Mouse (Mus musculus) A20 (cell line): ENCODE measurements at regions not wholly inside any gene's neighbourhood (a gene's known extent, or its start where the extent isn't known, plus 50 kb on each side); places are given as distances from the start of the nearest gene placed in this dataset.

ENCODE experiments used
- DNase-seq: peaks from one replicate; pipeline ENCODE4 v3.0.0-alpha.2; 2011; ENCODE audit warnings: low read depth, low spot score

- DNase-seq: no peak
These were observed 651.9 kb upstream of the Klhl1 start for GRCm38 (mm10) chr14:97170841-97171240.

DNA sequence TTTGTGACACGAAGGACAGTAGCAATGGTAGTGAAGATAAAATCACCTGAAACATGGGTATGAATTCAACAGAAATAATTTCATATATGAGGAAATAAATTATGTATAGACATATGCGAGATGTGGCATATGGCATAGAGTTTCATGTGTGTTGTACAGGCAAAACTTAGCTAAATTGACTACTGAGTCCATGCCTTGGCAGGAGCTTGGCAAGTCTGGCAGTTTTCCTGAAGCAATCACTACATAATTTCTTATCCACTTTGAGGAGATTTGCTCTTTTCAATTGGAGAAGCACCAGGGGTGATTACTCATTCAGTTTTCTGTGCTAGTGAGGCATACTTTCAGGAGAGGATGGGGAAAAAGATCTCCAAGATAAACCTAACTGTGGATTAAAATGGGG is 646.9 kb upstream of the Klhl1 start:
- DNase-seq: no peak

- peak; percentile 0 for DNase-seq
These were observed 630.2 kb upstream of the Klhl1 start for GRCm38 (mm10) chr14:97148997-97149653.

GRCm38 (mm10) chr14:97115918-97116635 is 597.2 kb upstream of the Klhl1 start:
- peak; percentile 1 for DNase-seq

DNA sequence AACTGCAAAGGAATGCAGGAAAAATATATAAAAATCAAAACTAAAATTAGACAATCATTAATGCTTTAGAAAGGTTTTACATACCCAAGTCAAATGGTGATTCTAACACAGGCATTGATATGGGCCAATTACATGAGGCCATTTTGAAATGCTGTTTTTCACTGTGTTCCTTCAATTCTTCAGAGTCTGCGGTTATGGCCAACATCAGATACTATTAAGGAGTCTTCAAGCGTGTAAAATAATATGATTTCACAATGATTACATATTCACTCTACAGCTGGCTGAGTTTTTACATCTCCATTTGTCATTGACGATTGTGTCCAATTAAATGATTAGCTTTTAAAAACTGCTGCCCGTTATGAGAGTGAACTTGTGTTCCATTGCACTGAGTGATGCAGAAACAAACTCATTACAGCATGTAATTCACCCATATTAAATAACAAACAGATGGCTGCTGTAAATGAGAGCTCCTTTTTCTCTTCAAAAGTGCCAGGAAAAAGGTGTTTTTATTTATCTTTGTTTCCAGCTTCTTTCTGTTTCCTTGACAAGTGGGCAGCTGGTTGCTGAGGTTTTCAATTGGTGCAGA is 582.3 kb upstream of the Klhl1 start:
- no peak for DNase-seq

GRCm38 (mm10) chr14:97093389-97093788 is 574.5 kb upstream of the Klhl1 start:
- no peak for DNase-seq

- DNase-seq: no peak
These were observed 570.0 kb upstream of the Klhl1 start for GRCm38 (mm10) chr14:97088863-97089262.

DNA sequence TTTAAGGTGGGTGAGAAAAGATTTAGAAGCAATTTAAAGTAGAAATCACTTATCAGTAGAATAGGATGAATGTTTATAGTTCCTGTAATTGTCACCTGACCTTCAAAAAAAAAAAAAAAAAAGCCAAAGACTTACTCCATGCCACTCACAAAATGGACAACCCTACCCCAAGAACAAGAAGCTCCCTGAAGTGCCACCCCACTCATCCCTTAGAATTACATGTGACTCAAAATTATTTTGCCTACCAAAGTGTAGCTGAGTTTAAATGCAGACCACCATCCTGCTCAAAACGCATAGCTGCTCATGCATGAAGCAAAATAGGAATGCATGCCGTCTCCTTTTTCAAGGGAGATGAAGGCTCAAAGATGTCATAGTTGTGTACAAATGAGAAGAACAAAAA is 568.4 kb upstream of the Klhl1 start:
- no peak for DNase-seq

DNA sequence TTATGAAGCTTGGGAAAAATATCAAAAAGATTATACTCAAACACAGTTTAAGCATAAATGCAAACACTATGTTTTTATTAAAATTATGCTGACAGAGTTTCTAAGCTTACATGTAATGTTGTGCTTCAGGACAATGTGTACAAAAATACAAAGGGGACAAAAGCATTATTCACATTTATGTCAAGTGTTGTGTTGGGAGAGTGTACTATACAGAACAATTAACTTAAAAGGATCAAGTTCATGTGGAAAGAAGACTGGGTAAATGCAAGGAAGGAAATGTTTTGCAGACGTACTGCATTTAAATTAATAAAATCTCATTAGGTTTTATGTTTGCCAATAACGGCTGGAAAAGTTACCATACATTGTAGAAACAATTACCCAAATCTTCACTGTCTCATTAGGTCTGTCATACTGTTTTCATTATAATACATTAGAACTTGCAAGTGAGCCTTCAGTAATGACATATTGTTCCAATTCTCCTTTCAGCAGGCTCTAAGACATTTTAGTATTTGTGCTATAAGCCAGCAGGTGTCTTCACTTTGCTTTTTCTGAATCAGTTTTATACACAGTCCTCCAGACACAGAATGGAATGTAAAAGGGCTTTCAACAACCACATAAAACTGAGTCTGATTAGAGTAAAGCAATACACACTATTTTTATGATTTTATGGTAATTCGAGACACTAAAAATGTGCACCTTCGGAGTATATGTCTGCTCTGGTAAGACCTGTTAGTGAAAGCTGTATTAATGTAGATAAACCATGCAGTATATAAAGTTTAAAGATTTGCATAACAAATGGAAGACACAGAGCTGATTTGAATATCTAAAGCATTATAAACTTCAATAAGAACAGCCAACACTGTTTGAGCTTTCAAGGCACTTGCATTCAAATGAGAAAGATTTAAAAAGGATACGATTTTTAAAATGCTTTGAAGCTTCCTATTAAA is 567.7 kb upstream of the Klhl1 start:
- DNase-seq: no peak

DNA sequence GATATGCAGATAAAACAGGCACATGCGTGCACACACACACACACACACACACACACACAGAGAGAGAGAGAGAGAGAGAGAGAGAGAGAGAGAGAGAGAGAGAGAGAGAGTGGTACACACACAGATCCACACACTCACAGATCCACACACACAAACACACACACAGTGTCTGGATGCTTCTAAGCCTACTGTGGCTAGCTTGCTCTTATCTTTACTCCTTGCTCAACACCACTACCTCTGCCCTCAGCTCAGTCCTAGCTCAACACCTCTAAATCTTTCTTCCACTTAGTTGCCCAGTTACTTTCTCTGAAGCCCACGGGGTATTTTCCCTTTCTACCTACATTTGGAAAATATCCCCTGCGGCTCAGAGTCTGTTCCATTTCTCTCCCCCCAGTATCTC is 555.9 kb upstream of the Klhl1 start:
- DNase-seq: no peak

- DNase-seq: no peak
These were observed 549.9 kb upstream of the Klhl1 start for GRCm38 (mm10) chr14:97068770-97069169.

DNA sequence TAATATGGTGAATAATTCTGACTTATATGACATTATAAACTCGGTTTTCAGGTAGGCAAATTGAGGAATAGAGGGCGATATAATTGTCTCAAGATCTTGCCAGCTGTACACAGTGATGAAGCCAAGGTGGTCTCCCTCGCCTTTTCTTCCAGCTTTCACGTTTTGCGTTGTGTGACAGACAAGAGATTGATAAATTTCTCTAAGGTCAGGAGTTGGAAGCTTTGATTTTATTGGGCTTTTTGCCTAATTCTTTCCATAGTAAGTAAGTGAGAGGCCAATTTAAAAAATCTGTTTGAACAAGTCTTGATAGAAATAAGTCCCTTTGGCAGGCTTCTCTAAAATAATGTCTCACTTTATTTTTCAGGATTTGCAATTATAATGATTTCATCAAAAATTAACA is 549.4 kb upstream of the Klhl1 start:
- no peak for DNase-seq

GRCm38 (mm10) chr14:97045321-97045720 is 526.4 kb upstream of the Klhl1 start:
- no peak for DNase-seq

DNA sequence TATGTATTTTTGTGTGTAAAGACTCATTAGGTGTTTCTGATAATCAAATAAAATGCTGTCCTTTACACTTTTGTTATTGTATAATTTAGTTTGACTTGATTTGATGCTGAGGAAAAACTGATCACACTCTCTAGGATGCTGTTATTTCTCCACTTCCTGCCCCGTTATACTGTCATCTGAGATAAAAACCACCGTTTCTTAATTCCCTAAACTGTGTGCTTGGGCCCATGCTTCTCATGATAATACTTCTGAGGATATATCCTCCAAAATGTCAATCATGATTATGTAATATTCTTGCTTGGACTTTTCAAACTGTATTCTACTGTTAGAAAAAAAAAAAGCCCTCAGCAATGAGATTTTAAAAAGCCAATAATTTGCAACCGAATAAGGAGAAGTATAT is 520.9 kb upstream of the Klhl1 start:
- no peak for DNase-seq

- peak; percentile 29 for DNase-seq
These were observed 509.6 kb upstream of the Klhl1 start for GRCm38 (mm10) chr14:97028528-97028927.

- DNase-seq: no peak
These were observed 487.4 kb upstream of the Klhl1 start for GRCm38 (mm10) chr14:97006294-97006693.

DNA sequence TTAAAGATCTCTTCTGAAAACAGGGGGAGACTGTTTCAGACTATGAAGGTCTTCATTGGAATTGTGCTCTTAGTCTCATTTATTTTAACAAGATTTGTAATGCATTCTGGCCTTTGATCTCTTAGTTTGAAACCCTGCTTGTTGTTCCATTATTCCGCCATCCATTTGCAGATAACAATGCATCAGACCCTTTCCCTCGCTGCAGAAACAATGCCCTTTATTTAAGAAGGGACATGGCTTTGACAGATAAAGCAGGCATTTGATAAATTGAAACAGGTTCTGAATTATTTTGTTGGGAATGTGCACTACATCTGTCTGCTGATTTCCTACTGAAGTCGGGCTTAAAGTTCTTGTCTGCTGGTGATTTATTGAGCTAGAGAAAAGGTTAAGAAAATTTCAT is 476.2 kb upstream of the Klhl1 start:
- no peak for DNase-seq

GRCm38 (mm10) chr14:96990542-96991162 is 471.8 kb upstream of the Klhl1 start:
- DNase-seq: no peak

DNA sequence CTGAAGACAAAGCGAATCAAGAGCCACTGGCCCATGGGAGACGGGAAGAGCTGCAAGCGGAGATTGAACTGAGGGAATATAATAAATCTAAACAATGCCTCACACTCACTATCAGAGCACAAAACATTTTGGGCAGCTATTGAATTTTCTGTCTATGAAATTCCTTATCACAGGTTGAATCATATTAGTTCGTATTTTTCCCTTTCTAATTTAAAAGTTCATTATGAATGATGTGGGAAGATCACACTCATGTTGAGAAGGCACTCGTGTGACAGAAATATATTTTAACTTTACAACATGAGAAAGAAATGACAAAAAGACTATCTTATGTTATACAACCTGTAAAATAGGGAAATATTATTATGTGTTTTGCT is 444.2 kb upstream of the Klhl1 start:
- DNase-seq: peak; percentile 51

- peak; percentile 65 for DNase-seq
These were observed 443.6 kb upstream of the Klhl1 start for GRCm38 (mm10) chr14:96962426-96963073.

- DNase-seq: no peak
These were observed 437.2 kb upstream of the Klhl1 start for GRCm38 (mm10) chr14:96956115-96956514.
